ENCODE assay signal across 28 mouse cellular contexts in genomic region chr5:24535731-24536130, GRCm38 (mm10). TPM values are rescaled to one million over a fixed set of nuclear protein-coding genes. Genes with fewer than 3 reads are reported as not detected.
A peak's percentile ranks its signal among the peaks of the same experiment; 100 is the strongest.
DNase-seq lines count a peak whose midpoint lies in the region.
"Had no signal": no experiment of that assay in that cellular context is flagged by ENCODE, and none has a peak within 500 bp of the region (broad histone marks: within the 10 kb centered on the region; RNA-seq: fewer than 3 reads in every experiment).

No protein-coding gene starts in this region.

- peak; percentile 27 for DNase-seq in adrenal gland, postnatal 14 days
- no peak for DNase-seq in adrenal gland, adult 8-10 months
- peak; percentile 26 for DNase-seq in kidney, adult 11 months
- DNase-seq in kidney, postnatal 36 days, result no peak
- DNase-seq in lung, adult 18-20 months, result peak; percentile 33 to 47
- DNase-seq in lung, postnatal 10 days, result no peak
- DNase-seq in gonadal fat pad, adult 2 months (ENCODE audit: low read depth), result peak; percentile 54
- no peak for DNase-seq in embryo, embryonic 11 days
- DNase-seq: cerebellum, adult 2 months; cerebellum, postnatal 14 days; layer of hippocampus, adult 9-11 months; liver, embryonic 13.5 days; lung, embryonic 14.5 days; retina, postnatal 1 day; right cerebral cortex, postnatal 14 days had no signal

RNA-seq across cellular contexts. Expression of gene Asb10, which starts 5.0 kb away (rescaled TPM):
- 0.15 and 0.19 TPM in 2 replicates for total RNA-seq in adrenal gland, postnatal 14 days (2021)
- under 1 TPM; 0.37 to 0.75 (median 0.59) TPM for total RNA-seq in adrenal gland, adult 8-10 months (2022)
- 1.4 and 1.6 TPM in 2 replicates for polyA plus RNA-seq in gonadal fat pad, adult 2 months (2012; rRNA removed)
- total RNA-seq: G1E; granulocyte monocyte progenitor cell, adult 5-6 weeks; hematopoietic stem cell, adult 5-6 weeks; megakaryocyte progenitor cell, adult 5-6 weeks had no signal
- polyA plus RNA-seq: G1E had no signal

RNA-seq across cellular contexts. Expression of gene Gbx1, which starts 8.7 kb away (rescaled TPM):
- total RNA-seq in adrenal gland, postnatal 14 days (2021), result not detected in 2 replicates
- not detected for total RNA-seq in adrenal gland, adult 8-10 months (2022)
- polyA plus RNA-seq in gonadal fat pad, adult 2 months (2012; rRNA removed), result 0.03 TPM in 1 of 2 replicates, not detected in the other
- total RNA-seq: adrenal gland, postnatal 36 days; G1E; granulocyte monocyte progenitor cell, adult 5-6 weeks; hematopoietic stem cell, adult 5-6 weeks; megakaryocyte progenitor cell, adult 5-6 weeks had no signal
- polyA plus RNA-seq: embryonic facial prominence, embryonic 15.5 days; heart, embryonic 12.5 days; heart, postnatal 0 days; intestine, postnatal 0 days; limb, embryonic 10.5 days; midbrain, embryonic 10.5 days had no signal

RNA-seq across cellular contexts. Expression of gene 4931409K22Rik, which starts 20.9 kb away (rescaled TPM):
- not detected in 2 replicates for total RNA-seq in adrenal gland, postnatal 14 days (2021)
- total RNA-seq in adrenal gland, adult 8-10 months (2022), result not detected
- 0.05 and 0.13 TPM in 2 replicates for polyA plus RNA-seq in gonadal fat pad, adult 2 months (2012; rRNA removed)
- total RNA-seq: adrenal gland, postnatal 36 days; G1E; granulocyte monocyte progenitor cell, adult 5-6 weeks; hematopoietic stem cell, adult 5-6 weeks; left cerebral cortex, postnatal 10 days; megakaryocyte progenitor cell, adult 5-6 weeks had no signal
- polyA plus RNA-seq: cerebellum, adult 2 months; G1E; heart, embryonic 12.5 days; heart, postnatal 0 days; intestine, postnatal 0 days; liver, embryonic 13.5 days; lung, embryonic 14.5 days; midbrain, embryonic 15.5 days had no signal

RNA-seq across cellular contexts. Expression of gene Abcf2, which starts 41.5 kb away (rescaled TPM):
- 59.3 and 67.0 TPM in 2 replicates for total RNA-seq in adrenal gland, postnatal 14 days (2021)
- total RNA-seq in adrenal gland, adult 8-10 months (2022), result 10 to 100 TPM; 59.5 to 89.6 (median 75.2) TPM
- 39.8 and 50.0 TPM in 2 replicates for polyA plus RNA-seq in gonadal fat pad, adult 2 months (2012; rRNA removed)

RNA-seq across cellular contexts. Expression of gene Chpf2, which starts 50.8 kb away (rescaled TPM):
- 32.3 and 44.0 TPM in 2 replicates for total RNA-seq in adrenal gland, postnatal 14 days (2021)
- total RNA-seq in adrenal gland, adult 8-10 months (2022), result 10 to 100 TPM; 38.1 to 70.3 (median 57.1) TPM
- polyA plus RNA-seq in gonadal fat pad, adult 2 months (2012; rRNA removed), result 57.2 and 62.9 TPM in 2 replicates

Comparison
In these comparisons a context has a peak if more than half of its experiments do, and no peak if none do; other contexts are left out.
1. DNase-seq: peak in adrenal gland, postnatal 14 days (single experiment), kidney, adult 11 months (single experiment), lung, adult 18-20 months (2 of 2) and gonadal fat pad, adult 2 months (single experiment); none in adrenal gland, adult 8-10 months (single experiment), kidney, postnatal 36 days (0 of 2), lung, postnatal 10 days (single experiment) and embryo, embryonic 11 days (single experiment).